Comparison of ENCODE assay signal across 30 mouse cellular contexts in genomic region chr14:51826625-51827024, GRCm38 (mm10). TPM values are rescaled to one million over a fixed set of nuclear protein-coding genes. Genes with fewer than 3 reads are reported as not detected.
"Had no signal": no experiment of that assay in that cellular context is flagged by ENCODE, and none has a peak within 500 bp of the region (broad histone marks: within the 10 kb centered on the region; RNA-seq: fewer than 3 reads in every experiment).

No protein-coding gene starts in this region.

- H3K9me3 ChIP-seq: limb, embryonic 12.5 days; limb, embryonic 15.5 days; liver, embryonic 12.5 days; liver, embryonic 15.5 days; lung, embryonic 15.5 days; midbrain, embryonic 12.5 days; midbrain, embryonic 15.5 days; neural tube, embryonic 12.5 days; neural tube, embryonic 15.5 days had no signal

- H3K27ac ChIP-seq: limb, embryonic 12.5 days; limb, embryonic 15.5 days; liver, embryonic 12.5 days; liver, embryonic 15.5 days; lung, embryonic 15.5 days; midbrain, embryonic 12.5 days; midbrain, embryonic 15.5 days; neural tube, embryonic 12.5 days; neural tube, embryonic 15.5 days had no signal

- ATAC-seq: liver, embryonic 12.5 days; midbrain, embryonic 15.5 days had no signal

- DNase-seq: kidney, adult 9 months; kidney, postnatal 14 days; kidney, postnatal 4 days; left cerebral cortex, postnatal 4 days; lung, adult 18-20 months; lung, postnatal 10 days; lung, postnatal 4 days; right cerebral cortex, adult 18-20 months; right cerebral cortex, postnatal 14 days; right cerebral cortex, postnatal 4 days; thymus, adult 18-20 months; thymus, postnatal 36 days had no signal

- H3K27me3 ChIP-seq: limb, embryonic 12.5 days; limb, embryonic 15.5 days; liver, embryonic 12.5 days; liver, embryonic 15.5 days; lung, embryonic 15.5 days; midbrain, embryonic 12.5 days; midbrain, embryonic 15.5 days; neural tube, embryonic 12.5 days; neural tube, embryonic 15.5 days had no signal

- H3K36me3 ChIP-seq: limb, embryonic 12.5 days; limb, embryonic 15.5 days; liver, embryonic 12.5 days; liver, embryonic 15.5 days; lung, embryonic 15.5 days; midbrain, embryonic 12.5 days; midbrain, embryonic 15.5 days; neural tube, embryonic 12.5 days; neural tube, embryonic 15.5 days had no signal

- H3K4me3 ChIP-seq: limb, embryonic 12.5 days; limb, embryonic 15.5 days; liver, embryonic 12.5 days; liver, embryonic 15.5 days; lung, embryonic 15.5 days; midbrain, embryonic 12.5 days; midbrain, embryonic 15.5 days; neural tube, embryonic 12.5 days; neural tube, embryonic 15.5 days had no signal

- H3K4me1 ChIP-seq: limb, embryonic 12.5 days; limb, embryonic 15.5 days; liver, embryonic 12.5 days; liver, embryonic 15.5 days; lung, embryonic 15.5 days; midbrain, embryonic 12.5 days; midbrain, embryonic 15.5 days; neural tube, embryonic 12.5 days; neural tube, embryonic 15.5 days had no signal

RNA-seq across cellular contexts. Expression of gene AY358078, which starts 26.8 kb away (rescaled TPM):
- total RNA-seq: layer of hippocampus, adult 18-20 months; layer of hippocampus, postnatal 14 days; left cerebral cortex, adult 8-10 months; left cerebral cortex, postnatal 14 days; left cerebral cortex, postnatal 4 days; megakaryocyte, adult 5-6 weeks had no signal
- polyA plus RNA-seq: kidney, embryonic 16.5 days; limb, embryonic 12.5 days; limb, embryonic 15.5 days; liver, embryonic 12.5 days; liver, embryonic 15.5 days; lung, embryonic 15.5 days; midbrain, embryonic 12.5 days; midbrain, embryonic 15.5 days; neural tube, embryonic 12.5 days; neural tube, embryonic 15.5 days; stomach, embryonic 16.5 days; urinary bladder, adult 2 months had no signal

RNA-seq across cellular contexts. Expression of gene Ear6, which starts 26.9 kb away (rescaled TPM):
- total RNA-seq: layer of hippocampus, adult 18-20 months; layer of hippocampus, postnatal 14 days; left cerebral cortex, adult 8-10 months; left cerebral cortex, postnatal 14 days; left cerebral cortex, postnatal 4 days had no signal
- polyA plus RNA-seq: kidney, embryonic 16.5 days; limb, embryonic 12.5 days; limb, embryonic 15.5 days; lung, embryonic 15.5 days; midbrain, embryonic 12.5 days; midbrain, embryonic 15.5 days; neural tube, embryonic 12.5 days; testis, adult 2 months; urinary bladder, adult 2 months had no signal

RNA-seq across cellular contexts. Expression of gene Ang4, which starts 53.2 kb away (rescaled TPM):
- total RNA-seq: layer of hippocampus, adult 18-20 months; layer of hippocampus, postnatal 14 days; left cerebral cortex, adult 8-10 months; left cerebral cortex, postnatal 14 days; left cerebral cortex, postnatal 4 days; megakaryocyte, adult 5-6 weeks had no signal
- polyA plus RNA-seq: kidney, embryonic 16.5 days; limb, embryonic 12.5 days; limb, embryonic 15.5 days; liver, embryonic 12.5 days; liver, embryonic 15.5 days; midbrain, embryonic 12.5 days; midbrain, embryonic 15.5 days; neural tube, embryonic 12.5 days; neural tube, embryonic 15.5 days had no signal
